In the genomic region with DNA sequence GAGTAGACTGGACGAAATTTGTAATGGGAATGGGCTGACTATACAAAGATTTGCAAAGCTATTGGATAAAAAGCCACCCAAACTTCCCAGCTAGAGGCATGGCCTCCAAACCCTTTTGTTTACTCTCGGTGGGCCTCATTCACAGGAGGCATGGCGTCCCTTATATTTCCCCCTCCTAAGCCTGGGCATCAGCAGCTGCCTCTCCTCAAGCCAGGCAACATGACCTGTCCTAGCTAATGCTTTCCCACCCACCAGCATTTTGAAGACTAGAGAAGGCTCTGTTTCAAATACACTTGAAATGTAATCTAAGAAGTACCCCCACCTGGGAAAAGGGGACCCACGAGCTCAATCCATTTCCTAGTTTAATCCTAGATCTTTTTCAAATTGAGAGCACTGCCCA, we compare ENCODE assay signal across 25 mouse cellular contexts.
A peak's percentile ranks its signal among the peaks of the same experiment; 100 is the strongest.
DNase-seq lines count a peak whose midpoint lies in the region; ATAC-seq and TF ChIP-seq lines count a peak whose summit lies in the region.
"Had no signal": no experiment of that assay in that cellular context is flagged by ENCODE, and none has a peak within 500 bp of the region (broad histone marks: within the 10 kb centered on the region; RNA-seq: fewer than 3 reads in every experiment).

No protein-coding gene starts in this region.

- no peaks in the 10 kb centered on the region for H3K4me1 ChIP-seq in embryonic facial prominence, embryonic 11.5 days (ENCODE audit: control insufficient read depth, insufficient read depth, low read length)
- H3K4me1 ChIP-seq in embryonic facial prominence, embryonic 10.5 days = no peaks in the 10 kb centered on the region
- H3K4me1 ChIP-seq in kidney, embryonic 15.5 days = no peaks in the 10 kb centered on the region
- H3K4me1 ChIP-seq in kidney, postnatal 0 days (replicated peaks; ENCODE audit: insufficient read depth, low read length) = no peaks in the 10 kb centered on the region
- H3K4me1 ChIP-seq in kidney, adult 2 months (ENCODE audit: control insufficient read depth, insufficient read depth, low read length) = no peaks in the 10 kb centered on the region
- H3K4me1 ChIP-seq: forebrain, embryonic 13.5 days; forebrain, embryonic 15.5 days had no signal

- H3K27me3 ChIP-seq in embryonic facial prominence, embryonic 11.5 days (ENCODE audit: control insufficient read depth, insufficient read depth, low read length) = no peaks in the 10 kb centered on the region
- no peaks in the 10 kb centered on the region for H3K27me3 ChIP-seq in embryonic facial prominence, embryonic 10.5 days (replicated peaks; ENCODE audit: low read depth, poor library complexity, severe bottlenecking)
- H3K27me3 ChIP-seq in kidney, embryonic 15.5 days = no peaks in the 10 kb centered on the region
- H3K27me3 ChIP-seq in kidney, postnatal 0 days (ENCODE audit: insufficient read depth, low read length) = no peaks in the 10 kb centered on the region
- no peaks in the 10 kb centered on the region; the same call in 1 of the 2 replicates for H3K27me3 ChIP-seq in kidney, adult 2 months (replicated peaks; ENCODE audit: control insufficient read depth, insufficient read depth, low read length)
- H3K27me3 ChIP-seq: CH12.LX; embryonic facial prominence, embryonic 13.5 days; forebrain, embryonic 13.5 days; forebrain, embryonic 15.5 days; Patski had no signal

- no peak overlapping the region for H3K9ac ChIP-seq in embryonic facial prominence, embryonic 11.5 days (replicated peaks; ENCODE audit: low read length)
- H3K9ac ChIP-seq in kidney, embryonic 15.5 days = no peak overlapping the region
- no peak overlapping the region for H3K9ac ChIP-seq in kidney, postnatal 0 days (ENCODE audit: low read depth, low read length)
- H3K9ac ChIP-seq: embryonic facial prominence, embryonic 13.5 days; forebrain, embryonic 13.5 days; forebrain, embryonic 15.5 days; forebrain, postnatal 0 days had no signal

- intact Hi-C loops in left cerebral cortex, postnatal 10 days (cut with DNase I) = no loop called here

- ATAC-seq in embryonic facial prominence, embryonic 11.5 days (replicated peaks; ENCODE audit: insufficient number of reproducible peaks, low FRiP score, low TSS enrichment, low read depth) = peak; percentile 76
- 0 out of 2 replicates have a peak, but pooled peaks have one; percentile 49 for ATAC-seq in kidney, embryonic 15.5 days (replicated peaks; ENCODE audit: low FRiP score)
- ATAC-seq in kidney, postnatal 0 days (replicated peaks; ENCODE audit: low FRiP score, low read depth) = no peak
- ATAC-seq: activated CD4-positive, CD25-positive, alpha-beta regulatory T cell, adult 4 months; CD4-positive, CD25-positive, alpha-beta regulatory T cell, adult 4 months; forebrain, embryonic 13.5 days; forebrain, embryonic 15.5 days; forebrain, postnatal 0 days; Patski had no signal

- no peak overlapping the region for H3K4me3 ChIP-seq in embryonic facial prominence, embryonic 11.5 days (ENCODE audit: low read depth, low read length)
- H3K4me3 ChIP-seq in embryonic facial prominence, embryonic 10.5 days = no peak overlapping the region
- H3K4me3 ChIP-seq in kidney, embryonic 15.5 days (replicated peaks) = no peak overlapping the region
- no peak overlapping the region for H3K4me3 ChIP-seq in kidney, postnatal 0 days (replicated peaks; ENCODE audit: low read depth, low read length)
- H3K4me3 ChIP-seq in kidney, adult 2 months (ENCODE audit: insufficient read depth, low read depth, low read length) = no peak overlapping the region
- H3K4me3 ChIP-seq: embryonic facial prominence, embryonic 13.5 days; forebrain, embryonic 13.5 days; forebrain, embryonic 15.5 days had no signal

- no peaks in the 10 kb centered on the region for H3K36me3 ChIP-seq in embryonic facial prominence, embryonic 11.5 days (replicated peaks; ENCODE audit: control insufficient read depth, insufficient read depth, low read depth, low read length)
- H3K36me3 ChIP-seq in embryonic facial prominence, embryonic 10.5 days (replicated peaks) = no peaks in the 10 kb centered on the region
- H3K36me3 ChIP-seq in kidney, embryonic 15.5 days = no peaks in the 10 kb centered on the region
- no peaks in the 10 kb centered on the region for H3K36me3 ChIP-seq in kidney, postnatal 0 days (ENCODE audit: insufficient read depth, low read length)
- no peaks in the 10 kb centered on the region for H3K36me3 ChIP-seq in kidney, adult 2 months (ENCODE audit: control insufficient read depth, insufficient read depth, low read length)
- H3K36me3 ChIP-seq: embryonic facial prominence, embryonic 13.5 days; forebrain, embryonic 15.5 days; G1E had no signal

- 52% methylated on average over 4 of the region's 4 CpGs for WGBS in embryonic facial prominence, embryonic 11.5 days
- WGBS in embryonic facial prominence, embryonic 10.5 days = 67% methylated on average over 4 of the region's 4 CpGs
- 48% methylated on average over 4 of the region's 4 CpGs for WGBS in kidney, embryonic 15.5 days
- 60% methylated on average over 4 of the region's 4 CpGs for WGBS in kidney, postnatal 0 days
- WGBS in kidney, adult 2 months = 54% methylated on average over 4 of the region's 4 CpGs

- H3K9me3 ChIP-seq in embryonic facial prominence, embryonic 11.5 days (replicated peaks; ENCODE audit: control insufficient read depth, low read length) = no peaks in the 10 kb centered on the region
- H3K9me3 ChIP-seq in embryonic facial prominence, embryonic 10.5 days = no peaks in the 10 kb centered on the region
- no peaks in the 10 kb centered on the region for H3K9me3 ChIP-seq in kidney, embryonic 15.5 days (replicated peaks)
- H3K9me3 ChIP-seq in kidney, postnatal 0 days (replicated peaks; ENCODE audit: low read length) = no peaks in the 10 kb centered on the region
- H3K9me3 ChIP-seq: embryonic facial prominence, embryonic 13.5 days; forebrain, embryonic 13.5 days; forebrain, embryonic 15.5 days; G1E had no signal

- no peak for TF ChIP-seq CTCF in kidney, postnatal 0 days (IDR thresholded peaks at IDR 0.05; ENCODE audit: low read depth)
- TF ChIP-seq CTCF in kidney, adult 2 months (conservative IDR thresholded peaks at IDR 0.05; ENCODE audit: insufficient read depth, insufficient read length, low read depth, low read length) = no peak

- peak; percentile 15 for DNase-seq in embryonic facial prominence, embryonic 11.5 days (ENCODE audit: low spot score)
- DNase-seq in embryonic facial prominence, embryonic 10.5 days (ENCODE audit: low spot score) = no peak
- DNase-seq in kidney, adult 18-20 months = no peak
- DNase-seq in kidney, postnatal 0 days (ENCODE audit: low spot score) = peak; percentile 36
- DNase-seq in kidney, adult 2 months = no peak
- DNase-seq in left cerebral cortex, postnatal 10 days (ENCODE audit: extremely low spot score in 1 of 2, low spot score in 2 of 2) = no peak
- DNase-seq: adrenal gland, adult 8-10 months; adrenal gland, postnatal 14 days; adrenal gland, postnatal 36 days; B cell, adult 2 months; cerebellum, adult 11-12 months; cerebellum, adult 2 months; cerebellum, adult 9-10 months; cerebellum, postnatal 10 days; cerebellum, postnatal 25 days; forebrain, postnatal 0 days had no signal

- H3K27ac ChIP-seq in embryonic facial prominence, embryonic 11.5 days (replicated peaks; ENCODE audit: low read depth, low read length) = no peak overlapping the region
- no peak overlapping the region for H3K27ac ChIP-seq in embryonic facial prominence, embryonic 10.5 days (replicated peaks)
- peak overlapping the region; percentile 19; the same call in 1 of the 2 replicates for H3K27ac ChIP-seq in kidney, embryonic 15.5 days
- H3K27ac ChIP-seq in kidney, postnatal 0 days = no peak overlapping the region
- no peak overlapping the region for H3K27ac ChIP-seq in kidney, adult 2 months (ENCODE audit: insufficient read depth, low read depth, low read length)
- H3K27ac ChIP-seq: embryonic facial prominence, embryonic 13.5 days; forebrain, embryonic 13.5 days; forebrain, embryonic 15.5 days had no signal

- H3K4me2 ChIP-seq in embryonic facial prominence, embryonic 11.5 days (ENCODE audit: low read depth, low read length) = no peak overlapping the region
- no peak overlapping the region for H3K4me2 ChIP-seq in kidney, embryonic 15.5 days
- H3K4me2 ChIP-seq in kidney, postnatal 0 days (ENCODE audit: low read length) = no peak overlapping the region
- H3K4me2 ChIP-seq: embryonic facial prominence, embryonic 13.5 days; forebrain, embryonic 13.5 days; forebrain, embryonic 15.5 days had no signal

- TF ChIP-seq POLR2A in kidney, adult 2 months (IDR thresholded peaks at IDR 0.05; ENCODE audit: low read depth, low read length) = no peak

Comparison
In these comparisons a context has a peak if more than half of its experiments do, and no peak if none do; other contexts are left out.
1. DNase-seq: peak in embryonic facial prominence, embryonic 11.5 days (single experiment) and kidney, postnatal 0 days (single experiment); none in embryonic facial prominence, embryonic 10.5 days (single experiment), kidney, adult 18-20 months (single experiment), kidney, adult 2 months (single experiment) and left cerebral cortex, postnatal 10 days (0 of 2).